Mouse (Mus musculus) midbrain, embryonic 14.5 days (tissue): ENCODE results near the gene Nyap1. TPM values are rescaled to one million over a fixed set of nuclear protein-coding genes. Genes with fewer than 3 reads are reported as not detected.

ENCODE experiments used
- ATAC-seq: fragments of 200-750 bp; cut with Nextera tagmentation; 2 replicates; pipeline ENCODE4 v1.8.0; 2017; ENCODE audit warnings: moderate number of reproducible peaks, moderate library complexity; ENCODE audit not compliant: low FRiP score, low TSS enrichment
- DNase-seq: peaks from one replicate; pipeline ENCODE4 v3.0.0-alpha.2; 2015
- H3K27ac ChIP-seq: fragments of 300-500 bp; sonication (generic); replicated peaks from 2 replicates; pipeline ENCODE4 v1.5.1; 2014; ENCODE audit warnings: mild to moderate bottlenecking, low read depth, low read length, moderate library complexity
- H3K27me3 ChIP-seq: fragments of 300-500 bp; sonication (generic); 2 replicates; pipeline ENCODE4 v1.6.1; 2014; ENCODE audit warnings: low read length, control low read depth, mixed read lengths; ENCODE audit not compliant: control insufficient read depth, insufficient read depth
- H3K36me3 ChIP-seq: fragments of 300-500 bp; sonication (generic); 2 replicates; pipeline ENCODE4 v1.6.1; 2014; ENCODE audit warnings: low read length, control low read depth; ENCODE audit not compliant: control insufficient read depth, insufficient read depth
- H3K4me1 ChIP-seq: fragments of 300-500 bp; sonication (generic); 2 replicates; pipeline ENCODE4 v1.6.1; 2014; ENCODE audit warnings: mild to moderate bottlenecking, antibody characterized with exemption, low read length, control low read depth; ENCODE audit not compliant: control insufficient read depth, insufficient read depth
- H3K4me2 ChIP-seq: fragments of 300-500 bp; sonication (generic); 2 replicates; pipeline ENCODE4 v1.6.1; 2014; ENCODE audit warnings: mild to moderate bottlenecking, low read length, moderate library complexity
- H3K4me3 ChIP-seq: fragments of 300-500 bp; sonication (generic); replicated peaks from 2 replicates; pipeline ENCODE4 v1.5.1; 2014; ENCODE audit warnings: low read depth, low read length
- H3K9ac ChIP-seq: fragments of 300-500 bp; sonication (generic); replicated peaks from 2 replicates; pipeline ENCODE4 v1.6.1; 2014; ENCODE audit warnings: mild to moderate bottlenecking, low read length, moderate library complexity
- H3K9me3 ChIP-seq: fragments of 300-500 bp; sonication (generic); 2 replicates; pipeline ENCODE4 v1.6.1; 2016; ENCODE audit warnings: low read length, control low read depth, mixed read lengths; ENCODE audit not compliant: control insufficient read depth
- WGBS: fragments of 180-500 bp; shearing (Covaris S2); extraction: QIAGEN DNeasy Blood & Tissue Kit; methylation state at CpG from one replicate; pipeline ENCODE4 v1.1.7; 2014; 5-methylcytosine and 5-hydroxymethylcytosine counted together
- polyA plus RNA-seq: library from polyadenylated mRNA; unstranded; fragments of >200 nt; fragmentation: Nextera tagmentation; extraction: Ambion mirVana; gene quantifications from 2 replicates; pipeline ENCODE4 v1.2.1, GENCODE M21; 2014

Gene Nyap1
- polyA plus RNA-seq, 1 experiment from 2014 or later, result 16.2 TPM

- no peak for DNase-seq
- no peak overlapping the region for H3K4me2 ChIP-seq
- H3K9me3 ChIP-seq, result no peaks in the 10 kb centered on the region
- H3K27me3 ChIP-seq, result no peaks in the 10 kb centered on the region
- no peak overlapping the region for H3K27ac ChIP-seq
- H3K9ac ChIP-seq, result 0 out of 2 replicates have a peak overlapping the region, but pooled peaks have one; percentile 9
- no peak overlapping the region for H3K4me3 ChIP-seq
- ATAC-seq, result no peak
- WGBS, result 91% methylated on average over 2 of the region's 2 CpGs
- peaks cover 9% of the 10 kb centered on the region for H3K36me3 ChIP-seq
- H3K4me1 ChIP-seq, result peaks cover 9% of the 10 kb centered on the region; the same call in 1 of the 2 replicates
Measured at GRCm38 (mm10) chr5:137775587-137776290, 34.3 kb upstream of the Nyap1 start.

- no peak for ATAC-seq
- Histone ChIP-seq H3K27ac (no peak overlapping the region), H3K9me3 (no peaks in the 10 kb centered on the region), H3K4me3 (no peak overlapping the region), H3K4me1 (peaks cover 5% of the 10 kb centered on the region; the same call in 1 of the 2 replicates), H3K9ac (no peak overlapping the region), H3K27me3 (no peaks in the 10 kb centered on the region), H3K4me2 (no peak overlapping the region), H3K36me3 (no peaks in the 10 kb centered on the region)
- no peak for DNase-seq
Measured at GRCm38 (mm10) chr5:137772755-137773154, 31.3 kb upstream of the Nyap1 start.

- ATAC-seq (no peak), DNase-seq (peak; percentile 81)
- WGBS, result 48% methylated on average over 2 of the region's 2 CpGs
- no peaks in the 10 kb centered on the region for H3K27me3 ChIP-seq
- H3K27ac ChIP-seq, result no peak overlapping the region
- H3K9me3 ChIP-seq, result no peaks in the 10 kb centered on the region
- no peaks in the 10 kb centered on the region for H3K36me3 ChIP-seq
- H3K4me2 ChIP-seq, result no peak overlapping the region
- no peak overlapping the region for H3K9ac ChIP-seq
- peaks cover 5% of the 10 kb centered on the region; the same call in 1 of the 2 replicates for H3K4me1 ChIP-seq
- H3K4me3 ChIP-seq, result no peak overlapping the region
Measured at GRCm38 (mm10) chr5:137770709-137771108, 29.3 kb upstream of the Nyap1 start.

- Histone ChIP-seq H3K4me1 (peaks cover 5% of the 10 kb centered on the region; the same call in 1 of the 2 replicates), H3K36me3 (no peaks in the 10 kb centered on the region), H3K27me3 (no peaks in the 10 kb centered on the region), H3K27ac (peak overlapping the region; percentile 66), H3K4me2 (no peak overlapping the region), H3K9me3 (no peaks in the 10 kb centered on the region), H3K9ac (no peak overlapping the region), H3K4me3 (no peak overlapping the region)
- ATAC-seq, result no peak
- peak; percentile 58 for DNase-seq
- 6% methylated on average over 1 of the region's 1 CpGs for WGBS
Measured at GRCm38 (mm10) chr5:137768475-137768874, 27.1 kb upstream of the Nyap1 start.

- Histone ChIP-seq H3K36me3 (no peaks in the 10 kb centered on the region), H3K4me3 (no peak overlapping the region), H3K9ac (no peak overlapping the region), H3K4me1 (peaks cover 5% of the 10 kb centered on the region; the same call in 1 of the 2 replicates), H3K27ac (no peak overlapping the region), H3K4me2 (no peak overlapping the region), H3K9me3 (no peaks in the 10 kb centered on the region), H3K27me3 (no peaks in the 10 kb centered on the region)
- WGBS, result 58% methylated on average over 3 of the region's 3 CpGs
- ATAC-seq, result no peak
- DNase-seq, result peak; percentile 47
Measured at GRCm38 (mm10) chr5:137766270-137766669, 24.9 kb upstream of the Nyap1 start.

GRCm38 (mm10) chr5:137764609-137765340 is 23.4 kb upstream of the Nyap1 start:
- Histone ChIP-seq H3K9me3 (no peaks in the 10 kb centered on the region), H3K4me3 (no peak overlapping the region), H3K36me3 (no peaks in the 10 kb centered on the region), H3K27ac (no peak overlapping the region), H3K4me1 (peaks cover 7% of the 10 kb centered on the region), H3K27me3 (no peaks in the 10 kb centered on the region), H3K4me2 (no peak overlapping the region), H3K9ac (no peak overlapping the region)
- 40% methylated on average over 9 of the region's 9 CpGs for WGBS
- ATAC-seq (no peak), DNase-seq (no peak)

GRCm38 (mm10) chr5:137759971-137760412 is 18.6 kb upstream of the Nyap1 start:
- ATAC-seq (peak; percentile 74), DNase-seq (peak; percentile 84)
- WGBS, result 17% methylated on average over 4 of the region's 4 CpGs
- Histone ChIP-seq H3K27me3 (no peaks in the 10 kb centered on the region), H3K9ac (no peak overlapping the region), H3K4me3 (no peak overlapping the region), H3K9me3 (no peaks in the 10 kb centered on the region), H3K27ac (peak overlapping the region; percentile 57), H3K36me3 (peaks cover 5% of the 10 kb centered on the region; the same call in 1 of the 2 replicates), H3K4me2 (no peak overlapping the region), H3K4me1 (peaks cover 2% of the 10 kb centered on the region; the same call in 1 of the 2 replicates)

- 92% methylated on average over 19 of the region's 19 CpGs for WGBS
- no peak overlapping the region for H3K4me2 ChIP-seq
- no peak overlapping the region; the same call in 1 of the 2 replicates for H3K9ac ChIP-seq
- ATAC-seq (no peak), DNase-seq (no peak)
- H3K4me3 ChIP-seq, result no peak overlapping the region
- H3K9me3 ChIP-seq, result no peaks in the 10 kb centered on the region
- H3K27me3 ChIP-seq, result no peaks in the 10 kb centered on the region
- H3K4me1 ChIP-seq, result peaks cover 2% of the 10 kb centered on the region; the same call in 1 of the 2 replicates
- H3K27ac ChIP-seq, result peak overlapping the region; percentile 57
- H3K36me3 ChIP-seq, result peaks cover 7% of the 10 kb centered on the region
Measured at GRCm38 (mm10) chr5:137758921-137759534, 17.6 kb upstream of the Nyap1 start.
